Mouse (Mus musculus) lung, embryonic 14.5 days (tissue): ENCODE measurements at regions not wholly inside any gene's neighbourhood (a gene's known extent, or its start where the extent isn't known, plus 50 kb on each side); places are given as distances from the start of the nearest gene placed in this dataset.

ENCODE experiments used
- ATAC-seq: fragments of 200-750 bp; cut with Nextera tagmentation; 2 replicates; pipeline ENCODE4 v1.8.0; 2017; ENCODE audit warnings: mild to moderate bottlenecking, moderate TSS enrichment, moderate library complexity; ENCODE audit not compliant: insufficient read depth
- DNase-seq: peaks from one replicate; pipeline ENCODE4 v3.0.0-alpha.2; 2015
- H3K27ac ChIP-seq: fragments of 300-500 bp; sonication (generic); 2 replicates; pipeline ENCODE4 v1.5.1; 2014; ENCODE audit warnings: low read depth, mild to moderate bottlenecking, moderate library complexity
- H3K27me3 ChIP-seq: fragments of 300-500 bp; sonication (generic); 2 replicates; pipeline ENCODE4 v1.6.1; 2014; ENCODE audit warnings: low read length, control low read depth; ENCODE audit not compliant: insufficient read depth
- H3K36me3 ChIP-seq: fragments of 300-500 bp; sonication (generic); 2 replicates; pipeline ENCODE4 v1.6.1; 2014; ENCODE audit warnings: control low read depth; ENCODE audit not compliant: insufficient read depth
- H3K4me1 ChIP-seq: fragments of 300-500 bp; sonication (generic); 2 replicates; pipeline ENCODE4 v1.6.1; 2014; ENCODE audit warnings: antibody characterized with exemption, control low read depth; ENCODE audit not compliant: insufficient read depth
- H3K4me2 ChIP-seq: fragments of 300-500 bp; sonication (generic); 2 replicates; pipeline ENCODE4 v1.6.1; 2014; ENCODE audit warnings: mild to moderate bottlenecking
- H3K4me3 ChIP-seq: fragments of 300-500 bp; sonication (generic); 2 replicates; pipeline ENCODE4 v1.5.1; 2014; ENCODE audit warnings: low read depth, low read length
- H3K9ac ChIP-seq: fragments of 300-500 bp; sonication (generic); 2 replicates; pipeline ENCODE4 v1.6.1; 2014
- H3K9me3 ChIP-seq: fragments of 300-500 bp; sonication (generic); 2 replicates; pipeline ENCODE4 v1.6.1; 2016; ENCODE audit warnings: low read depth, low read length, control low read depth
- CTCF ChIP-seq: IDR thresholded peaks from 2 replicates; pipeline ENCODE4 v1.5.1; 2016; ENCODE audit warnings: antibody characterized with exemption, low read depth
- WGBS: fragments of 180-500 bp; shearing (Covaris S2); extraction: QIAGEN DNeasy Blood & Tissue Kit; methylation state at CpG from one replicate; pipeline ENCODE4 v1.1.7; 2014; 5-methylcytosine and 5-hydroxymethylcytosine counted together

DNA sequence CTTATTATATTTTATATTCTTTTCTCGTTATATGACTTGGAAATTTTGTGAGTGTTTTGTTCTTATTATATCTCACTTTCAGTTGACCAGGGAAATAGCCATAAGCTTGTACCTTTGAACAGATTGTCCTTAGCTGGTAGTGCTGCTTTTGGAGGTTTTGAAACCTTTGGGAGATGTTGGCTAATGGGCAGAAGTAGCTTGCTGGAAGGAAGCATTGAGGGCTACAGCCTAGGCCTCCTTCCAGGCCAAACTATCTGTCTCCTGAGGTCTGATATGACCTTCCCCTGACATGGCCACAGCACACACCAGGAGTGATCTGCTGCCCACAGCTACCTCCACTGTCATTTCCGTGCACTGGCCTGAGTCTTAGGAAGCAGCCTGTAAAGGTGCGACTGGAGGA is 56.8 kb downstream of the Cdkn2c start:
- H3K36me3 ChIP-seq = no peaks in the 10 kb centered on the region
- 78% methylated on average over 3 of the region's 3 CpGs for WGBS
- TF ChIP-seq CTCF = no peak
- DNase-seq = no peak
- H3K4me1 ChIP-seq = no peaks in the 10 kb centered on the region
- no peaks in the 10 kb centered on the region for H3K27me3 ChIP-seq
- H3K4me2 ChIP-seq = no peak overlapping the region
- H3K4me3 ChIP-seq = no peak overlapping the region
- no peak overlapping the region for H3K27ac ChIP-seq
- no peak for ATAC-seq
- H3K9me3 ChIP-seq = no peaks in the 10 kb centered on the region
- no peak overlapping the region for H3K9ac ChIP-seq

DNA sequence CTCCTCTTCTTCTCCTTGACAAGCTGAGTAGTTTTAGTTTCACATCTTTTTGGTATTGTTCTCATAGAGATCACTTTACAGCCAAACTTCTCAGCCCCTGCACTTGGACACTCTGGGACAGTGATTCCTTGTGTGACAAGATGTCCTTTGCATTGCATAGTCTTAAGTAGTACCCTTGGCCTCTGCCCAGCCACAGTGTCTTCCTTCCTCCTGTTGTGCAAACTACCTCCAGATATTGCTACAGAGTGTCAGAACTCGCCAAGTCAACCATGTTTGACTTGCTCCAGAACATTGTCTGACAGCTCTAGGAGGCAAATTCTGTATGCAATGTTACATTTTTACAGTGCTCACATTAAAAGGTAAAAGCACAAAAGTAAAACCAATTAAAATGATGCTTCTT is 57.2 kb downstream of the Cdkn2c start:
- Histone ChIP-seq H3K27ac (no peak overlapping the region), H3K36me3 (no peaks in the 10 kb centered on the region), H3K27me3 (no peaks in the 10 kb centered on the region), H3K4me2 (no peak overlapping the region), H3K9ac (no peak overlapping the region), H3K9me3 (no peaks in the 10 kb centered on the region), H3K4me3 (no peak overlapping the region), H3K4me1 (no peaks in the 10 kb centered on the region)
- 76% methylated on average over 1 of the region's 1 CpGs for WGBS
- DNase-seq = no peak
- no peak for ATAC-seq
- TF ChIP-seq CTCF = no peak

DNA sequence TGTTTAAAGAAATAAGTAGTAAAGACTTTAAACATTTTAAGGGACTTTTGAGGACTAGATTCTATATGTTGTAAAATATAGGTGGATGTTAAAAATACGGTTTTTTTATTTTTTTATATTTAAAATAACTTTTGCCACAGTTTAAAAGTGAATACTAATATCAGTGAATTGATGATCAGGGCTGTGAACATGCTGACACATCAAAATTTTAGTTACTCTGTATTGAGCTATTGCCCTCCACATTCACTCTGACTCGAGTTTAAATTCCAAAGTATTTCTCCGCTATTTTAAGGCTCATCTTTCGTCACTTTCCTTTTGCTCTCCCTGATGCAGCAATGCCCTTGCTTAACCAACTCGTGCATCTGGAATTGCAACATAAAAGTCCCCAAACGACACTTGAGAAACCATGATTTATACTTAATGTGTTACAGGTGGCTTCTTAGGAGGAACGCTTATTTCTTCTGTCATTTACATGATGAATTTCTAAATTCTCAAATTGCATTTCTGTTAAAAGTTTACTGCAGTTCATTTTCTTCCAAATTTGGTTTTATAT is 58.7 kb upstream of the 4930522H14Rik start:
- ATAC-seq = no peak
- no peaks in the 10 kb centered on the region for H3K9me3 ChIP-seq

DNA sequence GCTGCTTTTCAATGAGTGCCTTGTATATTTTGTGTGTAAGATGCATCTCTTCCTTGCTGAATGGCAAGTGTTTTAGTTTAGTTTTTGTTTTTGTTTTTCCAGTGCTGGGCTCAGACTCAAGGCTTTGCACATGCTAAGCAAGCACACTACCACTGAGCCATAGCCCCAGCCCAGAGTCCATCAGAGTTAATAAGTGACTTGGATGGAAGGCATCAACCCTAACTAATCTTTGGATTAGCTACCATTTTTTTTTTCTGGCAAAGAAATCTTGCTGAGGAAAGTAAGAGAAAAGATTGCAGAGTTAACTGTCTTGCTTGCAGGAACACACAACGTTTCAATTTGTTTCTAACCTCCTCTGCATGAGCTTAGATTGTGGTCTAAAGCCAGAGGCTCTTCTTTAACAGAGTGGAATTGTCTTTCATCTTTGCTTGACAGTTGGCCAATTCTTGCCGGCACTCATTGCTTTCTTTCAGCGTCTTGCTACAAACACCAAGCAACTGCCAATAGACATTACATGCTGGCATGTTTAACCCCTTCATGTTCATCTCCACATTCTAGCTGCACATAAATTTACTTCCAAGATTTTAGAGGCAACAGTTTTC is 52.2 kb upstream of the 4930522H14Rik start:
- H3K4me2 ChIP-seq = no peak overlapping the region
- ATAC-seq (peak; percentile 44; the same call in 1 of the 2 replicates), DNase-seq (peak; percentile 75)
- H3K27me3 ChIP-seq = no peaks in the 10 kb centered on the region
- no peak overlapping the region for H3K9ac ChIP-seq
- no peak for TF ChIP-seq CTCF
- no peak overlapping the region for H3K4me3 ChIP-seq
- WGBS = 19% methylated on average over 3 of the region's 3 CpGs
- no peaks in the 10 kb centered on the region for H3K9me3 ChIP-seq
- H3K36me3 ChIP-seq = no peaks in the 10 kb centered on the region
- no peaks in the 10 kb centered on the region for H3K4me1 ChIP-seq
- peak overlapping the region; percentile 9; the same call in 1 of the 2 replicates for H3K27ac ChIP-seq

More for the DNA sequence above, 58.7 kb upstream of the 4930522H14Rik start:
- Histone ChIP-seq H3K27ac (no peak overlapping the region), H3K4me1 (no peaks in the 10 kb centered on the region), H3K9ac (no peak overlapping the region), H3K4me2 (no peak overlapping the region), H3K36me3 (no peaks in the 10 kb centered on the region), H3K27me3 (no peaks in the 10 kb centered on the region), H3K4me3 (no peak overlapping the region)
- DNase-seq = no peak
- no peak for TF ChIP-seq CTCF
- WGBS = 47% methylated on average over 7 of the region's 7 CpGs

DNA sequence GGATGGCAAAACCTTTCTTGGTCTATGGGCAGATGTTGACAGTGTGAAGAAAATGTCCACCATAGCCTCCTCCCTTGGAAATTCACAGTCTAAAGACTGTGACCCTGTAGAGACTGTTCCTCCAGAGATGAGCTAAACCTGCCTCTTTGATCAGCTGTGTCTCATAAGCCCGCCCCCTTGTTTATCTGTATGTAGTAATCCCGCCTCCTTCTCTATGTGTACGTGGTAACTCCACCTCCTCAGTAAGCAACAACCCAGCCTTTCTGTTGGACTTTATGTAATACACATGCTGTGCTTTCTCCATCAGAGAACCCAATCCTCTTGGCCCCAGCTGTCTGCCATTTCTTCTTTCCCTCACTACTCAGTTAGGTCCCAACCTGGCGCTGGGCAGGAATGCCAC is 51.4 kb upstream of the 4930522H14Rik start:
- DNase-seq (no peak), ATAC-seq (no peak)
- TF ChIP-seq CTCF = no peak
- WGBS = 82% methylated on average over 4 of the region's 4 CpGs
- Histone ChIP-seq H3K4me2 (no peak overlapping the region), H3K9ac (no peak overlapping the region), H3K36me3 (no peaks in the 10 kb centered on the region), H3K27me3 (no peaks in the 10 kb centered on the region), H3K4me1 (no peaks in the 10 kb centered on the region), H3K4me3 (no peak overlapping the region), H3K27ac (no peak overlapping the region), H3K9me3 (no peaks in the 10 kb centered on the region)
